Mouse (Mus musculus) ovary, adult 18-20 months (tissue): ENCODE measurements at regions not wholly inside any gene's neighbourhood (a gene's known extent, or its start where the extent isn't known, plus 50 kb on each side); places are given as distances from the start of the nearest gene placed in this dataset.
"Not testable (repeated sequence)": the region's sequence is repeated elsewhere in the genome, so short reads cannot be mapped to it uniquely, and the experiment has no call there.

Experiments used
- DNase-seq: peaks from one replicate; pipeline ENCODE4 v3.0.0; 2022; ENCODE audit warnings: low spot score, mixed read lengths

DNA sequence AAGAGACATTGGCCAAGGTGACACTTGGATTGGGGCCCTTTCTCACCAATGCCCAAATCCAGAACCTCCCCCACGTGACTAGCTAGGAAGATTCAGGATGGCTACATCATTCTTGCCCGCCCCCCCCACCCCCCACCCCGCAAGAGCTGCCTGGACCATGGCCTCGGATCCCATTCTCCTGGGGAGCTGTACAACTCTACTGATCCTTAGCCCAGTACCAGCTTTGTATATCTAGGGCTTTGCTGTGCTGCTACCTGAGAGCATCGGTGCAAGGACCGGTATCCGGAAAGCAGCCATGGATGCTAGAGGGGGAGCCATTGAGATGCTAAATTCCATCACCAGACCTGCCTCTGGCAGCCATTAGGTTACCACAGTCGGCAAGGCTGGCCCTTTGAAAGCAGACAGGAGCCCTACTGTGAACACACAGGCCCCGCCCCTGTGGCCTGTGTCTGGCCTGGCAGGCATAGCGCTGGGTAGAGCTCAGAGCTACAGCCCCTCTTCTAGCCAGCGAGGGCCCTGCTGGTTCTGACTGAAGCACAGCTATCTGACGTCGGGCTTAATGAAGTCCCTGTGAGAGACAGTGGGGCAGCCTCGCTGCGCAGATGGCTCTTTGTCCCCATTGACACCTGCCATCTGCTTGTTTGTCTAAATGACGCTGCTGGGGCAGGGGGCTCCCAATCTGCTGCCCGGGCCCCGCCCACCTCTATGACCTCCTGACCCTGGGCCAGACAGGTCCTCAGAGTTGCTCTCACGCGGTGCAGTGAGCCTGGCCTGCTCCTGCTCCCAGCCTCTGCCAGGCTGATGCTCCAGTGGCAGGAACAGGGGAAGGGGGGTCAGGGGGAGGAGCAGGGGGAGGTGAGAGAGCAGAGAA is 128.9 kb downstream of the Dll1 start:
- no peak for DNase-seq

DNA sequence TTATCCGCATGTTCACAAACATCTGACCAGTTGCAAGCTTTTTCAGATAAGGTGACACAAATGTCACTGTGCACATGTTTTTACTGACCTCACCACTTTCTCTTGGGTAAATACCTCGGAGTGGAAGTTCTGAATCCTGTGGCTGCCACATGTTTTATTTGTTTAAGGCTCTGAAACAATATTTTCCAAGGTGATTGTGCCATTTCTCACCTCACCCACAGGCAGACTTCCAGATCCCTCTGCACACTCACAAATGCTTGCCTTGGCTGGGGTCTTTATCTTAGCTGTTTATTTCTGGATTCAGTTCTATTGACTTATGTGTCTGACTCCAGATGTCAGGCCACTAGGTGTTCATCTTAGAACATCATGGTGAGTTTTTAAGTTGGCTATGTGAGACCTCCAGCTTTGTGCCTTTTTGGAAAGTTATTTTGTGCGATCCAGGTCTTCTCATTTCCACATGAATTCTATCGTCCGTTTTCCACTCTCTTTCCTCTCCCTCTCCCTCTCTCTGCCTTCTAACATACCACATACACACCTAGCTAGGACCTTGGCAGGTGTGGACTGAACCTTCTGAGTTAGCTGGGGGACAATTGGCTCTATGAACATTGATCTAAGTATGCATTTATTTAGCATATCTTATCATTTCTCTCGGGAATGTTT is 133.6 kb downstream of the Dll1 start:
- no peak for DNase-seq

- DNase-seq: no peak
These were observed 134.3 kb downstream of the Dll1 start for GRCm38 (mm10) chr17:15242356-15242755.

DNA sequence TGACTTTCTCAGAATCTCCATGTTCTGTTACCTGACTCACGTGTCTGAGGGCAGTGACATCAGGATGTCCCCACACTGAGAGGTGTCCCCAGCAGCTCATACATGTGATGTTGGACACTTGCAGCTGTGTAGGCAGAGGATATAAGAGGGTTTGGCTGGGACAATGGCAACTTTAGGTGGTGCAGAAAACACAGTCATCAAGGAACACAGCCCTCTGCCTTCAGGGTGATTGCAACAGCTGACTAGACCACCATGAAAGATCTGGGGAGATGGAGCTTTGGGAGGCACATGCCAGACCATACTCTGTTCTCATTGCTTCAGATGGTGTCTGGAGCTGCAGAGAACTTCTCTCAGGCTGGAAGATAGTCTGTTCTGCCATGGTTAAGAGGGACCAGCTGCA is 135.2 kb downstream of the Dll1 start:
- no peak for DNase-seq

DNA sequence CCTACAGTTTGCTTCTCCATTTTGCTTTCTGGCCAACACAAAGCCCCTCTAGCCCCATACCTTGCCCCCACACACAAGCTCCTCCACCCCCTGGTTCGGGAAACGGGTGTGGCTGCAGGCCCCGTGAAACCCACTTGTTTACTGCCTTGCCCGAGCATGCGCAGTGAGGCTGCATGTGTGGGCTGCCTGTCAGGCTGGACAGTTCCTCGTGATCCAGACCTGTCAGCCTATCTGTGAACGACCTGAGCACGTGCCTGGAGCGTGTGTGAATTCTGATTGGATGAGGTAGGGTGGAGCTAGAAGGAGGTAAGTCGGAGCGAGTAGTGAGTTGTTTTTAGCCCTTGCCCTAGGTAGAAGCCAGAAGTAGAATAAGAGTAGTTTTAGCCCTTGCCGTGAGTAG is 136.0 kb downstream of the Dll1 start:
- DNase-seq: not testable (repeated sequence)

GRCm38 (mm10) chr17:15240011-15240410 is 136.7 kb downstream of the Dll1 start:
- no peak for DNase-seq

- DNase-seq: no peak
These were observed 141.6 kb downstream of the Dll1 start for GRCm38 (mm10) chr17:15235041-15235440.

- DNase-seq: no peak
These were observed 145.5 kb downstream of the Dll1 start for GRCm38 (mm10) chr17:15231175-15231574.

DNA sequence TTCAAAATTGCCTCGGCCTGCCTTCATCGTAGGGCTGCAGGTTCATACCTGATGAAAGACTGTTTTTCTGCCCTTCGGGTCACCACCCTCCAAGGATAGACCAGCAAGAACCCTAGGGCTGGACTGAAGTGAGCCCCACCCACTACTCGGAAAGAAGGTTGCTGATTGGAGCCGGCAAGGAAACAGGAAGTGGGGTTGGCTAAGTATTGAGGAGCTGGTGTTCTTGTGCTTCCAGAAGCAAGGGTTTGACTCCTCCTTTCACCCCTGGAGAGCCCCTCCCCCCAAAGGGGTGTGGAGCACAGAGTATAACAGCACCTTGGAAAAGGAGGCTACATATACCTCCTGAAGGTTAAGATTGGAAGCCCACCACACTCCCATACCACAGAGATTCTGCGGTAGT is 147.5 kb downstream of the Dll1 start:
- DNase-seq: no peak

DNA sequence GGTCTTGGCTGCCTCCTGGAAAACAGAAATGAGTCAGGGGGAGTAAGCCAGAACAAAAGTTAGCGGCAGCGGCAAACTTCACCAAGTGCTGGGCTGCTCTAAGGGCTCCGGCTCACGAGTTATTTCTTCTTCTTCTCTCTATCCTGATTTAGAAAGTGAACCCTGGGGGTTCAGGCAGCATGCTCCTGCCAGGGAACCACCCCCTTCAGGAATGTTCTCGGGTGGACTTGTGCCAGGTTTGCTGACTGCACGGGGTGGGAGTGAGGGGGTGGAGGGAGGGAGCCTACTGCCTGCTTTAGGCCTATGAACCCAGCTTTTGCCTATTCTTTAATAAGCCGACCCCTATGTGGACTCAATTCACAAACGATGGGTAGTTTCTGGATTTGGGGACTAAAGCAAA is 148.6 kb downstream of the Dll1 start:
- DNase-seq: no peak

GRCm38 (mm10) chr17:15223826-15224225 is 152.8 kb downstream of the Dll1 start:
- DNase-seq: no peak

- no peak for DNase-seq
These were observed 153.7 kb downstream of the Dll1 start for GRCm38 (mm10) chr17:15222923-15223322.

DNA sequence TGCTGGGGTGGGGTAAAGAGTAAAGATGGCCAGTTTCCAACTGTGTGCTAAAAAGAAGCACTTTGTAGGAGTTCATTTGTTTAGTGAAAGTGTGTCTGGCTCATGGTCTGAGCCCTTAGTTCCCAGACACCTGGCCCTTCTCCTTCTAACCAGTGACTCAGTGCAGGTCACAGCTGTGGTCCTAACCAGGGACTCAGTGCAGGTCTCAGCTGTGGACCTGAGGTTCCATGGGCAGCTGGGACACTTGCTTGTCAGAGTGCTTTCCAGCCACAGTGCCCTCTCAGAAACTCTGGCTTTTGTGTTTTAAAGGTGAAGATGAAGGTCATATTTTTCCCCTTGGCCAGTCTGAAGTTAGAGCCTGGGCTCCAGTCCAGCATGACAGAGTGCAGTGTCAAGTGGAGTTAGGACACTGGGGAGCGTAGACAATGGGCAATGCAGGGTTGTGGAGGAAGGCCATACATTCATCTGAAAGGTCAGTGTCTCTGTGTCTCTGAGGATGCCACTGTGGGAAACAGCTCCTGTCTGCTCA is 162.5 kb downstream of the Dll1 start:
- DNase-seq: no peak

DNA sequence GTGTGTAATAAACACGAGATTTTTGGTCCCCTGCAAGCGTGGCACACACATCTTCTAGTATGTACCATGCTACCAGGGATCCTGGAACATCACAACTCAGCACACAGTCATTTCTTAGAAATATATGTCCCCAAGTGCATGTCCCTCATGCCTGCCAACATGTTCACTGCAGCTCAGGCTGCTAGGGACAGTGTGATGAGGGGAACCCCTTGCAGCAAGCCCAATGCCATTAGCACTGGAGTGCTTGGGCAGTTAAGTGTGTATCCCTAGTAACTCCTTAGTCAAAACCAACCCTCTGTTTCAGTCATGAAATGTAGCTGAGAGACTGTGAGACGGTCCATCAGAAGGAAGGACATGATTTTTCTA is 167.5 kb upstream of the Gm3448 start:
- no peak for DNase-seq

- DNase-seq: no peak
These were observed 166.9 kb upstream of the Gm3448 start for GRCm38 (mm10) chr17:15208030-15208807.

GRCm38 (mm10) chr17:15207182-15208029 is 166.1 kb upstream of the Gm3448 start:
- no peak for DNase-seq

- DNase-seq: no peak
These were observed 164.5 kb upstream of the Gm3448 start for GRCm38 (mm10) chr17:15205799-15206198.

DNA sequence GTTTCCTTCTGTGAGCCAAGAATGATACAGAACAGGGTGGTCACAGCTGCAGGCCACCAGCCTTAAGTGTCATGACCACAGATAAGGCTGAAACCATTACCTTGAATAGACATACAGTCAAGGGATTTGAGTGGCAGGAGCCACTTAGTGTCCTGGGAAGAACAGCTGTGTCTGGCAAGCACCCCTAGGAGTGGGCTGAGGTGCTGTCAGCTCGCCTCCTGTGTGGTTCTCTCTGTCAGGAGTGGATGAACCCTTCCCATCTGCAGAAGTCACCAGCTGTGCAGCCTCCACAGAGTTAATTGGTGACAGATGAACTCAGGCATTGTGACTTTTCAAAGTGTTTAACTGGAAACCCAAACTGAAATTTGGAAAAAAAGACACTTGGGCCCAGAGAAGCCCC is 163.2 kb upstream of the Gm3448 start:
- no peak for DNase-seq

GRCm38 (mm10) chr17:15199235-15199634 is 157.9 kb upstream of the Gm3448 start:
- DNase-seq: no peak

- no peak for DNase-seq
These were observed 156.0 kb upstream of the Gm3448 start for GRCm38 (mm10) chr17:15197361-15197760.

GRCm38 (mm10) chr17:15195819-15196218 is 154.5 kb upstream of the Gm3448 start:
- no peak for DNase-seq
